Mouse (Mus musculus): Measurements from ENCODE around the gene Mms19.

DNA sequence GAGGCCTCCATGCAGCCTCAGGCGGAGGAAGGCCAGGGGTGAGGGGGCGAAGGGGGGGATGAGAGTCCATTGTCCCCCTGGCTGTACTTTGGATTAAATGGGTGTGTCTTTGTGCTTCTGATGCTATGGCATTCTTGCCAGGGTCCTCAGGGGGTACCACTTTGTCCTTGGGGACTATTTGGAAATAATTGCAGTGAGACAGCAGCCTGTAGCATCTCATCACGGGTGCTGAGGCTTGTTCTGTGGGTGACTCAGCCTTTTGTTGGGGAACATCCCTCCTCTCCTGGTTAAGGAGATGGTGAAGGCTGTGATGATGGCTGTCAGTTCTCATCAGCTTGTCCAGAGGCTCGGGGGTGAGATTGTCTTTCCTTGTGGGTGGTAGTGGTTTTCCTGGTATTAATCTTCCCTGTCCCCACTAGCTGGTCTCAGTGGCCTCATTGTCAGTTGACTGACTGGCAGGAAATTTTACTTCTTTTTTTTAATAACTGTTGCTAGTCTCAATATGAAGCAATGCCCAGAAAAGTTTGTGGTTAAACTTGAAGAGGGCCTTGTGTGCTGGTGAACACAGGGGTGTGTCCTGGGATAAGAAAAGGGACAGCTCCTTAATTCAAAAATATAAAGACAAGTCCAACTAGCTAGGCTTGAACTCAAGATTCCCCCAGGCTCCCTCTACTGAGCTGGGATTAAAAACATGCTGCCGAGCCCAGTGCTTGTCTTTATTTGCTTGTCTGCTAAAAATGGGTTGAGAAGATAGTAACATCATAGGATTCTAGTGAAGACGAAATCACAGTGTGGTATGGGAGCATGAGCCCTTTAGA is 67.0 kb downstream of the Mms19 start:
- TF ChIP-seq CTCF (IDR thresholded peaks at IDR 0.05; ENCODE audit: borderline replicate concordance, insufficient read depth, low read depth, low read length) (no peak), POLR2A (IDR thresholded peaks at IDR 0.05; ENCODE audit: borderline replicate concordance, insufficient read depth, low read length) (no peak)

Measured in cerebellum, adult 2 months (tissue).